Mouse (Mus musculus) embryonic facial prominence, embryonic 12.5 days (tissue): ENCODE data around the gene Irak3. TPM values are rescaled to one million over a fixed set of nuclear protein-coding genes. Genes with fewer than 3 reads are reported as not detected.
"Not testable (repeated sequence)": the region's sequence is repeated elsewhere in the genome, so short reads cannot be mapped to it uniquely, and the experiment has no call there.

ENCODE experiments used
- ATAC-seq: fragments of 200-750 bp; cut with Nextera tagmentation; 2 replicates; pipeline ENCODE4 v1.8.0; 2017; ENCODE audit not compliant: insufficient number of reproducible peaks, insufficient read depth, low FRiP score, low TSS enrichment
- H3K27ac ChIP-seq: fragments of 300-500 bp; sonication (generic); 2 replicates; pipeline ENCODE4 v1.5.1; 2016; ENCODE audit warnings: mild to moderate bottlenecking
- H3K27me3 ChIP-seq: fragments of 300-500 bp; sonication (generic); 2 replicates; pipeline ENCODE4 v1.6.1; 2016; ENCODE audit warnings: mild to moderate bottlenecking, moderate library complexity
- H3K36me3 ChIP-seq: fragments of 300-500 bp; sonication (generic); 2 replicates; pipeline ENCODE4 v1.6.1; 2016; ENCODE audit warnings: mild to moderate bottlenecking
- H3K4me1 ChIP-seq: fragments of 300-500 bp; sonication (generic); 2 replicates; pipeline ENCODE4 v1.6.1; 2016
- H3K4me2 ChIP-seq: fragments of 300-500 bp; sonication (generic); replicated peaks from 2 replicates; pipeline ENCODE4 v1.6.1; 2016; ENCODE audit warnings: mild to moderate bottlenecking, moderate library complexity
- H3K4me3 ChIP-seq: fragments of 300-500 bp; sonication (generic); 2 replicates; pipeline ENCODE4 v1.5.1; 2016; ENCODE audit warnings: mild to moderate bottlenecking
- H3K9ac ChIP-seq: fragments of 300-500 bp; sonication (generic); 2 replicates; pipeline ENCODE4 v1.6.1; 2016; ENCODE audit warnings: mild to moderate bottlenecking, moderate library complexity
- H3K9me3 ChIP-seq: fragments of 300-500 bp; sonication (generic); 2 replicates; pipeline ENCODE4 v1.6.1; 2016; ENCODE audit warnings: mild to moderate bottlenecking, moderate library complexity
- WGBS: fragments of 180-500 bp; shearing (Covaris S2); methylation state at CpG from one replicate; pipeline ENCODE4 v1.1.7; 2016; 5-methylcytosine and 5-hydroxymethylcytosine counted together
- polyA plus RNA-seq: library from polyadenylated mRNA; unstranded; fragments of >200 nt; fragmentation: Nextera tagmentation; extraction: Ambion mirVana; gene quantifications from 2 replicates; pipeline ENCODE4 v1.2.1, GENCODE M21; 2016

The Irak3 gene
- polyA plus RNA-seq, 1 experiment from 2014 or later, result 2.3 TPM

DNA sequence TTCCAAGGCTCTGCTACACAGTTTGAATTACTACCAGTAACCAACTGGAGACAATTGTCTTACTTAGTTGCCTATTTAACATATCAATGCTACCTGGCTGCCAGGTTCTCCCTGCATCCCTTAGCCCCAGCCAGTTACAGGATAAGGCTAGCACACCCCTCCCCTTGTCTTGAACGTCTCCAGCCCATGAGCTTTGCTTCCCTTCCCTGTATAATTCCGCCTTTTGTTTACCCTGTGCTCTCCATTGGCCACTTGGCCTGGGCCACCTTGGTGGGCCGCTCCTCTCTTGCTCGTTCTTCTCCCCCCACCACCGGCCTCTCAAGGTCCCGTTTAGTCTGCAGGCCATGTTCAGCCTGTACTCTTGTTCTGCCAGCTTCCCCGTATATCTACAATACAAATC is 87.4 kb downstream of the Irak3 start:
- no peak overlapping the region for H3K4me3 ChIP-seq
- H3K36me3 ChIP-seq, result no peaks in the 10 kb centered on the region
- no peak overlapping the region for H3K4me2 ChIP-seq
- H3K4me1 ChIP-seq, result 0 out of 2 replicates have a peak, but pooled peaks cover 4% of the 10 kb centered on the region
- no peaks in the 10 kb centered on the region for H3K9me3 ChIP-seq
- 37% methylated on average over 7 of the region's 7 CpGs for WGBS
- H3K27ac ChIP-seq, result no peak overlapping the region
- H3K9ac ChIP-seq, result no peak overlapping the region
- ATAC-seq, result no peak
- no peaks in the 10 kb centered on the region for H3K27me3 ChIP-seq

GRCm38 (mm10) chr10:120113980-120114379 is 88.0 kb downstream of the Irak3 start:
- Histone ChIP-seq H3K4me1 (0 out of 2 replicates have a peak, but pooled peaks cover 4% of the 10 kb centered on the region), H3K9me3 (no peaks in the 10 kb centered on the region), H3K36me3 (no peaks in the 10 kb centered on the region), H3K27ac (no peak overlapping the region), H3K4me3 (no peak overlapping the region), H3K27me3 (no peaks in the 10 kb centered on the region), H3K9ac (no peak overlapping the region), H3K4me2 (no peak overlapping the region)
- whole genome bisulfite sequencing, result 71% methylated on average over 6 of the region's 6 CpGs
- ATAC-seq, result no peak

DNA sequence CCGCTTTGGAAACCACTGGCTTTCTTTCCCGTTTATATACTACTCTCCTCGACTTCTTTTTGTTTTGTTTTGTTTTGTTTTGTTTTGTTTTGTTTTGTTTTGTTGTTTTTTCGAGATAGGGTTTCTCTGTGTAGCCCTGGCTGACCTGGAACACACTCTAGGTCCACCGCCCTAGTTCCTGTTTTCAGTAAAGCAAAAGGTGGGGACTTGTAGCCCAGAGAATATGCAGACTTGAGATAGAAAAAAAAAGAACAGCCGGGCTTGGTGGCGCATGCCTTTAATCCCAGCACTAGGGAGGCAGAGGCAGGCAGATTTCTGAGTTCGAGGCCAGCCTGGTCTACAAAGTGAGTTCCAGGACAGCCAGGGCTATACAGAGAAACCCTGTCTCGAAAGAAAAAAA is 88.4 kb downstream of the Irak3 start:
- Histone ChIP-seq H3K4me3 (peak overlapping the region; percentile 72), H3K4me2 (peak overlapping the region; percentile 69)
- not testable (repeated sequence) for ATAC-seq, H3K9ac ChIP-seq, H3K9me3 ChIP-seq, H3K36me3 ChIP-seq, H3K27me3 ChIP-seq, H3K27ac ChIP-seq, H3K4me1 ChIP-seq
- 73% methylated on average over 9 of the region's 9 CpGs for WGBS

DNA sequence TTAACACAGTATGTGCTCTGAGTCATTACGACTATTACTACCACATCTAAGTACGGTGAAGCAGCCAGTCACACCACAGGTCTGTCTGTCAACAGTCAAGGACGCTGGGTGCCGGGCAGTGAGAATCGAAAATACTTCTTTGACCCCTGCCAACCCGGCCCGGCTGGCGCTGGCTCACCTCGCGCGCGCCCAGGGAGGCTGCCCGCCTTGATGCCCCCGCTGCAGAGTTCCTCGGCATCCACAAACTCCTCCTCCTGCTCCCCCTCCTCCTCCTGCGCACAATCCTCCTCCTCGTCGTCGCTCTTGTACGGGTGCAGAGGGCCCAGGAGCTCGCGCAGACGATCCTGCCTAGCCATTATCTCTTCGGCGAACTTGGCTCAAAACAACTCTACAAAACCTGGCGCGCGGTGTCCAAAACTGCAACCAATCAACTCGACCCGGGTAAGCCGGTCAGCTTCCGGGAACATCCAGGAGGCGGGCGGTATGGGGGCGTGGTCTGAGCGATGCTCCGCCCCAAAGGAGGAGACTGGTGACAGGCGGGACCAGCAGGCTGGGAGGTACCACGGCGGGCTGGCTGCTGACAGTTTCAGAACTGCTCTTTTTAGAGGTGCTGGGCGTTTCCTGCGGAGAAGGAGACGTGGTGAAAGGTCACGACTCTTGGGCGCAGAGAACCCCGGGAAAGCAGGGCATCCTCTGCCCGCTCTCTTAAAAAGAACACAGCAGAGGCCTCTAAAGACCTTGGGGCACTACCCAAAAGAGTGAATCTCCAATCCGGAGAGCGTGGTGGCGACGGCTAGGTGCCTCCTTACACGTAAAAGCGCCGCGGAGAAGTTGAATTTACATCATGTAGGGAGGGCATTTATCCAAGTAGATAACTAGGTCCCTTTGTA is 89.2 kb downstream of the Irak3 start, which contains the start of gene Helb:
Gene Helb, minus strand, starts transcription at position 481 of the 890 bp plus-strand sequence.
- WGBS, result under 1% methylated on average over 55 of the region's 55 CpGs
- H3K4me1 ChIP-seq, result 0 out of 2 replicates have a peak, but pooled peaks cover 4% of the 10 kb centered on the region
- peak within 1 kb of the TSS; percentile 72 for H3K4me3 ChIP-seq
- H3K4me2 ChIP-seq, result peak within 1 kb of the TSS; percentile 69
- H3K36me3 ChIP-seq, result no peaks in the 10 kb centered on the region
- ATAC-seq, result peak; percentile 97
- H3K27me3 ChIP-seq, result no peaks in the 10 kb centered on the region
- H3K9ac ChIP-seq, result peak within 1 kb of the TSS; percentile 63
- peak within 1 kb of the TSS; percentile 80; the same call in 1 of the 2 replicates for H3K27ac ChIP-seq
- no peaks in the 10 kb centered on the region for H3K9me3 ChIP-seq

- whole genome bisulfite sequencing, result 81% methylated on average over 3 of the region's 3 CpGs
- peak overlapping the region; percentile 63 for H3K9ac ChIP-seq
- no peak for ATAC-seq
Observed at GRCm38 (mm10) chr10:120111691-120112319, 90.1 kb downstream of the Irak3 start.

GRCm38 (mm10) chr10:120100806-120101205 is 101.1 kb downstream of the Irak3 start:
- WGBS, result 94% methylated on average over 1 of the region's 1 CpGs
- peaks cover 38% of the 10 kb centered on the region; the same call in 1 of the 2 replicates for H3K36me3 ChIP-seq
- H3K9ac ChIP-seq, result no peak overlapping the region
- H3K9me3 ChIP-seq, result no peaks in the 10 kb centered on the region
- H3K4me2 ChIP-seq, result no peak overlapping the region
- ATAC-seq, result no peak
- H3K4me1 ChIP-seq, result no peaks in the 10 kb centered on the region
- no peak overlapping the region for H3K27ac ChIP-seq
- H3K4me3 ChIP-seq, result no peak overlapping the region
- H3K27me3 ChIP-seq, result no peaks in the 10 kb centered on the region

More at GRCm38 (mm10) chr10:120111691-120112319, 90.1 kb downstream of the Irak3 start:
- Histone ChIP-seq H3K9me3 (no peaks in the 10 kb centered on the region), H3K4me2 (peak overlapping the region; percentile 69), H3K27ac (no peak overlapping the region), H3K27me3 (no peaks in the 10 kb centered on the region), H3K36me3 (no peaks in the 10 kb centered on the region), H3K4me3 (peak overlapping the region; percentile 72), H3K4me1 (0 out of 2 replicates have a peak, but pooled peaks cover 4% of the 10 kb centered on the region)

- WGBS, result 87% methylated on average over 5 of the region's 5 CpGs
- H3K27ac ChIP-seq, result no peak overlapping the region
- H3K9ac ChIP-seq, result no peak overlapping the region
- no peak overlapping the region for H3K4me3 ChIP-seq
- H3K36me3 ChIP-seq, result peaks cover 35% of the 10 kb centered on the region
- H3K4me1 ChIP-seq, result no peaks in the 10 kb centered on the region
- no peak for ATAC-seq
- no peak overlapping the region for H3K4me2 ChIP-seq
- no peaks in the 10 kb centered on the region for H3K9me3 ChIP-seq
- no peaks in the 10 kb centered on the region for H3K27me3 ChIP-seq
Observed at GRCm38 (mm10) chr10:120097564-120097963, 104.4 kb downstream of the Irak3 start.

- Histone ChIP-seq H3K4me3 (no peak overlapping the region), H3K9me3 (no peaks in the 10 kb centered on the region), H3K27me3 (no peaks in the 10 kb centered on the region), H3K9ac (no peak overlapping the region), H3K27ac (no peak overlapping the region), H3K4me2 (no peak overlapping the region), H3K4me1 (no peaks in the 10 kb centered on the region), H3K36me3 (peaks cover 38% of the 10 kb centered on the region)
- ATAC-seq, result no peak
- 93% methylated on average over 5 of the region's 5 CpGs for WGBS
Observed at GRCm38 (mm10) chr10:120095716-120096115, 106.2 kb downstream of the Irak3 start.

DNA sequence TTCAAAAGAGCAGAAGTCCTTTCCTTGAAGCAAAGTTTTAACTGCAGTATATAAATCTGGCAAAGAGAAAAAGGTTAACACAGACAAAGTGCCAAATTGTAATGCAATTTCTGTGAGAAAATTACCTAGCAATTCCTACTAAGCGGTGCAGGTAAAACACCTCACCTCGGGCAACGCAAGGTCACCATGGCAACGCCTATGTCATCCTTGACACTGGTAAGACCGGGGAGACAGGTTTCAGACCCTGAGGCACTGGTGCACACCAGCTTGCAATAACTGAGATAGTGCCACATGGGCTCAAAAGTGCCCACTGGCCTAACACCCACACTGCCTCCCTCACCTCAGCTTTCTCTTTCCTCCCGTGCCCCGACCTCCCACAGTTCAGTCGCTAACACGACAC is 106.8 kb downstream of the Irak3 start:
- Histone ChIP-seq H3K36me3 (peaks cover 38% of the 10 kb centered on the region), H3K4me3 (no peak overlapping the region), H3K9ac (no peak overlapping the region), H3K4me1 (no peaks in the 10 kb centered on the region), H3K27me3 (no peaks in the 10 kb centered on the region), H3K9me3 (no peaks in the 10 kb centered on the region), H3K27ac (no peak overlapping the region), H3K4me2 (no peak overlapping the region)
- ATAC-seq, result no peak
- WGBS, result 80% methylated on average over 9 of the region's 9 CpGs

- Histone ChIP-seq H3K36me3 (peaks cover 43% of the 10 kb centered on the region), H3K4me3 (no peak overlapping the region), H3K27ac (no peak overlapping the region), H3K4me2 (no peak overlapping the region), H3K9me3 (no peaks in the 10 kb centered on the region), H3K9ac (no peak overlapping the region), H3K27me3 (no peaks in the 10 kb centered on the region), H3K4me1 (no peaks in the 10 kb centered on the region)
- WGBS, result 88% methylated on average over 12 of the region's 12 CpGs
- ATAC-seq, result no peak
Observed at GRCm38 (mm10) chr10:120092548-120092947, 109.4 kb downstream of the Irak3 start.
